Mouse (Mus musculus) midbrain, postnatal 0 days (tissue): Measurements from ENCODE around the gene Col23a1. TPM values are rescaled to one million over a fixed set of nuclear protein-coding genes. Genes with fewer than 3 reads are reported as not detected.

Source experiments
- ATAC-seq: fragments of 200-750 bp; cut with Nextera tagmentation; 2 replicates; pipeline ENCODE4 v1.8.0; 2017; ENCODE audit warnings: moderate number of reproducible peaks, mild to moderate bottlenecking, moderate TSS enrichment, moderate library complexity; ENCODE audit not compliant: low FRiP score
- DNase-seq: peaks from one replicate; pipeline ENCODE4 v3.0.0-alpha.2; 2015; ENCODE audit warnings: low spot score
- H3K27ac ChIP-seq: fragments of 300-500 bp; sonication (generic); 2 replicates; pipeline ENCODE4 v1.5.1; 2014; ENCODE audit warnings: low read depth, mild to moderate bottlenecking, low read length, mixed read lengths
- H3K27me3 ChIP-seq: fragments of 300-500 bp; sonication (generic); 2 replicates; pipeline ENCODE4 v1.6.1; 2014; ENCODE audit warnings: low read length, control low read depth, mixed read lengths; ENCODE audit not compliant: insufficient read depth
- H3K36me3 ChIP-seq: fragments of 300-500 bp; sonication (generic); 2 replicates; pipeline ENCODE4 v1.6.1; 2014; ENCODE audit warnings: low read length, control low read depth, mixed read lengths; ENCODE audit not compliant: insufficient read depth
- H3K4me1 ChIP-seq: fragments of 300-500 bp; sonication (generic); 2 replicates; pipeline ENCODE4 v1.6.1; 2014; ENCODE audit warnings: mild to moderate bottlenecking, control low read depth, antibody characterized with exemption, low read length, mixed read lengths; ENCODE audit not compliant: insufficient read depth
- H3K4me2 ChIP-seq: fragments of 300-500 bp; sonication (generic); 2 replicates; pipeline ENCODE4 v1.6.1; 2014; ENCODE audit warnings: low read depth, mild to moderate bottlenecking, low read length, mixed read lengths; ENCODE audit not compliant: poor library complexity, severe bottlenecking
- H3K4me3 ChIP-seq: fragments of 300-500 bp; sonication (generic); 2 replicates; pipeline ENCODE4 v1.5.1; 2014; ENCODE audit warnings: low read depth, mild to moderate bottlenecking, low read length, moderate library complexity
- H3K9ac ChIP-seq: fragments of 300-500 bp; sonication (generic); replicated peaks from 2 replicates; pipeline ENCODE4 v1.6.1; 2014; ENCODE audit warnings: mild to moderate bottlenecking, low read length, moderate library complexity, mixed read lengths; ENCODE audit not compliant: poor library complexity, severe bottlenecking
- H3K9me3 ChIP-seq: fragments of 300-500 bp; sonication (generic); 2 replicates; pipeline ENCODE4 v1.6.1; 2016; ENCODE audit warnings: low read length, control low read depth
- CTCF ChIP-seq: IDR thresholded peaks from 2 replicates; pipeline ENCODE4 v1.5.1; 2016; ENCODE audit warnings: antibody characterized with exemption, mild to moderate bottlenecking
- WGBS: fragments of 180-500 bp; shearing (Covaris S2); extraction: QIAGEN DNeasy Blood & Tissue Kit; methylation state at CpG from one replicate; pipeline ENCODE4 v1.1.7; 2014; 5-methylcytosine and 5-hydroxymethylcytosine counted together
- polyA plus RNA-seq: library from polyadenylated mRNA; unstranded; fragments of >200 nt; fragmentation: Nextera tagmentation; extraction: Ambion mirVana; gene quantifications from 2 replicates; pipeline ENCODE4 v1.2.1, GENCODE M21; 2015
- total RNA-seq: library from RNA; depleted of rRNA; stranded (reverse); fragments of >200 nt; gene quantifications from 2 replicates; pipeline ENCODE4 v1.2.3, GENCODE M21; 2014

Gene Col23a1
- total and polyA plus RNA-seq, 2 experiments from 2014 or later = 4.5 to 13.5 TPM

DNA sequence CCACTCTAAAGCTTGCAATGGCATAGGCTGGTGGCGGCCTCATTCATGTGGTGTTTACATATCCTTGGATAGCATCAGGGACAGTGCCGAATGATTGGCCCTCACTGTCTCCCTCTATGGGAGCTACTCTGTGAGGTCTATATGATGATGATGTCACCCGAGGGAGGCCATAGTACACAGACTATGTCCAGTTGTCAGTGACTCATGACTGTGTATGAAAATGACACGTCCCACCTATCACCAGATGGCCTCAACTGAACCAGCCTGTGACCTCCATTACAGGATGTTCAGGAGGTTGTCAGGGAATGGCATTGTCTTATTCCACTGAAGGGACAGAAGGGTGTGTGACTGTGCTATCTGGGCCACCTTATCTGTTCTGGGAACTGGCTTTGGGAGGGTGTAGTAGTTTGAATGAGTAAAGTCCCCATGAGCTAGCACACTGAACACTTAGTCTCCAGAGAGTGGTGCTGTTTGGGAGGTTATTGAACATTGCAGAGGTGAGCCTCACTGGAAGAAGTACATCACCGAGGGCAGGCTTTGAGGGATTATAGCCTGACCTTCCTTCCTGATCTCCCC lies 115.2 kb downstream of the Col23a1 start:
- H3K36me3 ChIP-seq = no peaks in the 10 kb centered on the region
- no peak overlapping the region for H3K4me2 ChIP-seq
- no peaks in the 10 kb centered on the region for H3K27me3 ChIP-seq
- no peak for DNase-seq
- no peak overlapping the region for H3K9ac ChIP-seq
- H3K4me3 ChIP-seq = no peak overlapping the region
- TF ChIP-seq CTCF = no peak
- no peaks in the 10 kb centered on the region for H3K9me3 ChIP-seq
- no peak for ATAC-seq
- WGBS = 86% methylated on average over 5 of the region's 5 CpGs
- no peaks in the 10 kb centered on the region for H3K4me1 ChIP-seq
- no peak overlapping the region for H3K27ac ChIP-seq

DNA sequence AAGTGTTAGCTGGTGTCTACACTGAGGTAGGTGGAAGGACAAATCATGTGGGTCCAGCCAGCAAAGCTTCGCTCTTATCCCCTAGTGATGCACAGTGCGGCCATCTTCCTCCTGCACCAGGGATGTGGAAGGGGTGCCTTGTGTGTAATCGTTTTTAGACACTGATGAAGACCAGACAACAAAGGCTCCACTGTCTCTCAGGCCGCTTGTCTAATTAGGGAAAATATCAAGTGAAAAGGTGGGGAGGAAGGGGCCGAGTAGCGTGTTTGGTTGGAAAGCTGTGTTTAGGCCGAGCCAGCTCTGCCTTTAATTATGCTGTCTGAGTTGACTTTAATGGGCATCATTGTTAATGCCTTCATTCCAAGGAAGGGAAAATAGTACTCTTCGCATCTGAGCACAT lies 116.8 kb downstream of the Col23a1 start:
- no peaks in the 10 kb centered on the region for H3K9me3 ChIP-seq
- no peak overlapping the region for H3K4me3 ChIP-seq
- H3K27me3 ChIP-seq = no peaks in the 10 kb centered on the region
- WGBS = 72% methylated on average over 8 of the region's 8 CpGs
- H3K4me1 ChIP-seq = no peaks in the 10 kb centered on the region
- no peak for TF ChIP-seq CTCF
- DNase-seq (no peak), ATAC-seq (no peak)
- no peak overlapping the region for H3K27ac ChIP-seq
- no peak overlapping the region for H3K9ac ChIP-seq
- H3K4me2 ChIP-seq = no peak overlapping the region
- H3K36me3 ChIP-seq = no peaks in the 10 kb centered on the region

DNA sequence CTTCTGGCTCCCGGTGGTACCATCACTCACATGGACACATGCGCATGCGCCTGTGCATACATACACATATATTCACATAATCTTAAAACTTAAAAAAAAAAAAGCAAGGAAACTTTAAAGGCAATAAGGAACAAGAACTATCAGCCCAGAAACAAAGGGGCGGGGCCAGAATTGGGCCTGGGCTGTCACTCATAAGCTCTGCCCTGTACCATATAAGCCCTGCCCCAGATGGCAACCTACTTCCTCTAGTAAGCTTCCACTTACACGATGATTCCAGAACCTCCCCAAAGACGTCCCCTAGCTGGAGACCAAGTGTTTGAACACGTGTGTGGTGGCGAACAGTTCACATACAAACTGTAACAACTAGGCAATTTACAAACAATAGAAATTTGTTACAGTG lies 117.6 kb downstream of the Col23a1 start:
- Histone ChIP-seq H3K4me1 (no peaks in the 10 kb centered on the region), H3K27ac (no peak overlapping the region), H3K9me3 (no peaks in the 10 kb centered on the region), H3K27me3 (no peaks in the 10 kb centered on the region), H3K9ac (no peak overlapping the region), H3K4me2 (no peak overlapping the region), H3K36me3 (no peaks in the 10 kb centered on the region), H3K4me3 (no peak overlapping the region)
- WGBS = 89% methylated on average over 8 of the region's 8 CpGs
- ATAC-seq = no peak
- DNase-seq = no peak
- no peak for TF ChIP-seq CTCF

DNA sequence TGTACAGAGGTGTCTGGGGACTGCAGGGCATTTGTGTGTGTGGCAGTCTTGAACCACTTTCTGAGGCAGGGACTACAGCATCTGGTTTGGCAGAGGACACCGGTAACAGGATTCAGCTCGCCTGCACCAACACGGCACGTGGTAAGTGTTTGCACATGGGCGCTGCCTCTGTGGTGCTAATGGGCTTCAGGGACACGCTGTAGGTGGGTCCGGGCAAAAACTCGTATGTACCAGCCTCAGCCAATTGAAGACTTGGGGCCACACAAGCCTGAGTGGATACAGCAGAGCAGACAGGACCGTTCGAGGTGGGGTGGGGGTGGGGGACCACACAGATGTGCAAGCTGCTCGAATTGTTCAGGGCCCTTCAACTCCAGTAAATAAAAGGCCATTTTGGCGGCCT lies 121.1 kb downstream of the Col23a1 start:
- no peaks in the 10 kb centered on the region for H3K4me1 ChIP-seq
- WGBS = 83% methylated on average over 12 of the region's 12 CpGs
- DNase-seq (no peak), ATAC-seq (no peak)
- no peak overlapping the region for H3K4me2 ChIP-seq
- TF ChIP-seq CTCF = no peak
- H3K9ac ChIP-seq = no peak overlapping the region
- no peak overlapping the region for H3K4me3 ChIP-seq
- H3K36me3 ChIP-seq = no peaks in the 10 kb centered on the region
- H3K27ac ChIP-seq = no peak overlapping the region
- no peaks in the 10 kb centered on the region for H3K27me3 ChIP-seq
- H3K9me3 ChIP-seq = no peaks in the 10 kb centered on the region

DNA sequence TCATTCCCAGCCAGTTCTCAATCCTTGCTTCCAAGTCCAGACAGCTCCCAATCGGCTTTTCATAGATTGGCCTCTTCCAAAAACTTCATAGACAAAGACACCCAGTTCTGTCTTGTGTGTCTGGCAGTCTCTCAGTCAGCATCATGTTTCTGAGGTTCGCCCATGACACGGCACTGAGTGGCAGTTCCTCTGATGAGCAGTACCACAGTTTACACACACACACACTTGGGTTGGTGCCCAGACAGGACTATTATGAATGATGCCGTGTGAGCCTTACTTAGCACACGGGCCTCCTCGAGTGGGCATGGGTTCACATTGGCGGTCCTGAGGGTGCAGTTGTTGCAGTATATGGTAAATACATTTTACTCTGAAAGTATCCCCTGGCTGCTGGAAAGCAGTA lies 124.8 kb downstream of the Col23a1 start:
- TF ChIP-seq CTCF = no peak
- no peaks in the 10 kb centered on the region for H3K27me3 ChIP-seq
- no peak for ATAC-seq
- 74% methylated on average over 7 of the region's 7 CpGs for WGBS
- no peak overlapping the region for H3K27ac ChIP-seq
- no peak overlapping the region for H3K4me3 ChIP-seq
- DNase-seq = no peak
- H3K4me1 ChIP-seq = no peaks in the 10 kb centered on the region
- H3K4me2 ChIP-seq = no peak overlapping the region
- no peak overlapping the region for H3K9ac ChIP-seq
- H3K36me3 ChIP-seq = no peaks in the 10 kb centered on the region
- no peaks in the 10 kb centered on the region for H3K9me3 ChIP-seq

DNA sequence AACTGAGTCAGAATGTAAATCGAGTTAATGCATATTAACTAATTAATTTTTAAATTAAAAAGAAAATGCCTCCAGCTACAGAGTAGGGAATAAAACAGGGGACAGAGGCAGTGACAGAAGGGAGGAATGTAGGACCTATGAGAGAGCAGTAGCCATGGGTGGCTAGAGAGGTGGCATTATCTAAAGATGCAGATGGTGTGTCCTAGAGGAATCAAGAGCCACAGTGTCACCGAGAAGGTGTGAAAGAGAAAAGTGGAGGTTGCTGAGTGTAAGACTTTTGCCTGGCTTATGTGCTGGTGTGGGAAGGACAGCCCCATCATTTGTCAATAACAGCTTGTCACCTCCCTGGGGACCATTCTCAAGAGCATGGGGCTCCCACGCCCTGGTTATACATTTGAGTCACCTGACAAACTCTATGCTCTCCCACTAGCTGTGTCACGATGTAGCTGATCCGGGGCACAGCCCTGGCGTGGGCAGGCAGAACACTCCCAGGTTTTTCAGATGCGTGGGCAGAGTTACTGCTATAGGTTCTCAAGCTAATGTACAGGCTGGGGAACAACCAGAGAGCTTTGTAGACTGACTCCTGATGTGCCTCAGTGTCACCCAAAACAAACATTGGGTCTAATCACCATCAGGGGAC lies 125.4 kb downstream of the Col23a1 start:
- Histone ChIP-seq H3K36me3 (no peaks in the 10 kb centered on the region), H3K4me3 (no peak overlapping the region), H3K4me1 (no peaks in the 10 kb centered on the region), H3K27me3 (no peaks in the 10 kb centered on the region), H3K9ac (no peak overlapping the region), H3K9me3 (no peaks in the 10 kb centered on the region), H3K27ac (no peak overlapping the region), H3K4me2 (no peak overlapping the region)
- 88% methylated on average over 7 of the region's 7 CpGs for WGBS
- no peak for TF ChIP-seq CTCF
- DNase-seq (no peak), ATAC-seq (no peak)
